Mouse (Mus musculus): ENCODE data around the gene Tubb3.

GRCm38 (mm10) chr8:123443576-123443921 is 32.3 kb downstream of the Tubb3 start:
- TF ChIP-seq POLR2A (IDR thresholded peaks at IDR 0.05; ENCODE audit: borderline replicate concordance, low read depth, low read length) (no peak), CTCF (IDR thresholded peaks at IDR 0.05; ENCODE audit: low read depth, low read length) (no peak)
